8 mouse cellular contexts compared by ENCODE assay signal in the genomic region with DNA sequence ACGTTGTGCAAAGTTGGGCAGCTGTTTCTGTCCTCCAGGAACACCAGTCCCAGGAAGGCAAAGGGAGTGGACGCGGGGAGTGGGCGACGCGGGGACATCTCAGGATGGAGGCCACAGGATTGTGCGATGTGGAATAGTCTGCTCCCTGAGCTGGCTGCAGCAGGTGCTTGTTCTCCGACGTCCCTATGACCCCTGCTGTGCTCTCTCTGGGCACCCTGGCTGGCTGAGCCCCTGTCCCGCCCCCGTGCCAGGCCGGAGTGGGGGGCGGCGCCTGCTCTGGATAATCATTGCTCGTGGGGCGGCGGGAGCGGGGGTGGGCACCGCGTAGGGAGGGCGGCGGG. TPM values are rescaled to one million over a fixed set of nuclear protein-coding genes. Genes with fewer than 3 reads are reported as not detected.
DNase-seq lines count a peak whose midpoint lies in the region; ATAC-seq and TF ChIP-seq lines count a peak whose summit lies in the region.

A gene (plus strand): TSS at position 280 of the 341 bp plus-strand sequence.

- 5% methylated on average over 19 of the region's 22 CpGs for WGBS in lung, adult 2 months
- WGBS in forebrain, embryonic 12.5 days, result 2% methylated on average over 22 of the region's 22 CpGs
- under 1% methylated on average over 21 of the region's 22 CpGs for WGBS in kidney, postnatal 0 days
- WGBS in neural tube, embryonic 13.5 days, result under 1% methylated on average over 20 of the region's 22 CpGs

- ATAC-seq in forebrain, embryonic 12.5 days (ENCODE audit: low FRiP score), result peak; percentile 65
- ATAC-seq in kidney, postnatal 0 days (replicated peaks; ENCODE audit: low FRiP score, low read depth), result peak; percentile 83
- ATAC-seq in neural tube, embryonic 13.5 days (ENCODE audit: low read depth), result peak; percentile 51

- no peaks in the 10 kb centered on the region for H3K4me1 ChIP-seq in lung, adult 2 months (ENCODE audit: control insufficient read depth, insufficient read depth, low read length)
- H3K4me1 ChIP-seq in forebrain, embryonic 12.5 days, result peaks cover 13% of the 10 kb centered on the region
- H3K4me1 ChIP-seq in kidney, postnatal 0 days (replicated peaks; ENCODE audit: insufficient read depth, low read length), result peaks cover 4% of the 10 kb centered on the region; the same call in 1 of the 2 replicates
- peaks cover 16% of the 10 kb centered on the region for H3K4me1 ChIP-seq in neural tube, embryonic 13.5 days (replicated peaks)

- no peaks in the 10 kb centered on the region for H3K36me3 ChIP-seq in forebrain, embryonic 12.5 days (replicated peaks)
- no peaks in the 10 kb centered on the region for H3K36me3 ChIP-seq in kidney, postnatal 0 days (ENCODE audit: insufficient read depth, low read length)
- no peaks in the 10 kb centered on the region for H3K36me3 ChIP-seq in neural tube, embryonic 13.5 days

- H3K4me2 ChIP-seq in forebrain, embryonic 12.5 days, result peak within 1 kb of the TSS; percentile 85
- H3K4me2 ChIP-seq in kidney, postnatal 0 days (ENCODE audit: low read length), result peak within 1 kb of the TSS; percentile 63
- peak within 1 kb of the TSS; percentile 76 for H3K4me2 ChIP-seq in neural tube, embryonic 13.5 days

- H3K9me3 ChIP-seq in forebrain, embryonic 12.5 days, result no peaks in the 10 kb centered on the region
- no peaks in the 10 kb centered on the region for H3K9me3 ChIP-seq in kidney, postnatal 0 days (replicated peaks; ENCODE audit: low read length)
- H3K9me3 ChIP-seq in neural tube, embryonic 13.5 days, result no peaks in the 10 kb centered on the region

- TF ChIP-seq POLR2A in lung, adult 2 months (IDR thresholded peaks at IDR 0.05; ENCODE audit: borderline replicate concordance, extremely low read depth, low read depth, low read length), result no peak

- no peak for DNase-seq in lung, adult 2 months
- no peak for DNase-seq in lung, postnatal 25 days (ENCODE audit: low spot score)
- DNase-seq in kidney, postnatal 0 days (ENCODE audit: low spot score), result peak; percentile 16
- no peak for DNase-seq in urinary bladder, postnatal 4 days (ENCODE audit: low spot score in 2 of 2)
- no peak for DNase-seq in spleen, adult 18-20 months
- DNase-seq in thymus, postnatal 10 days (ENCODE audit: low spot score in 2 of 2), result no peak

- no peak for TF ChIP-seq CTCF in lung, adult 2 months (IDR thresholded peaks at IDR 0.05; ENCODE audit: insufficient read depth, low read length)
- no peak for TF ChIP-seq CTCF in kidney, postnatal 0 days (IDR thresholded peaks at IDR 0.05; ENCODE audit: low read depth)

- H3K27me3 ChIP-seq in forebrain, embryonic 12.5 days, result peaks cover 43% of the 10 kb centered on the region
- H3K27me3 ChIP-seq in kidney, postnatal 0 days (ENCODE audit: insufficient read depth, low read length), result 0 out of 2 replicates have a peak, but pooled peaks cover 6% of the 10 kb centered on the region
- H3K27me3 ChIP-seq in neural tube, embryonic 13.5 days, result peaks cover 48% of the 10 kb centered on the region

- H3K27ac ChIP-seq in forebrain, embryonic 12.5 days, result no peak within 1 kb of the TSS
- H3K27ac ChIP-seq in kidney, postnatal 0 days, result 0 out of 2 replicates have a peak within 1 kb of the TSS, but pooled peaks have one; percentile 31
- H3K27ac ChIP-seq in neural tube, embryonic 13.5 days (replicated peaks), result no peak within 1 kb of the TSS

- peak within 1 kb of the TSS; percentile 47 for H3K4me3 ChIP-seq in lung, adult 2 months (replicated peaks; ENCODE audit: extremely low read depth, low read depth, low read length)
- peak within 1 kb of the TSS; percentile 50 for H3K4me3 ChIP-seq in forebrain, embryonic 12.5 days (replicated peaks)
- H3K4me3 ChIP-seq in kidney, postnatal 0 days (replicated peaks; ENCODE audit: low read depth, low read length), result peak within 1 kb of the TSS; percentile 51
- H3K4me3 ChIP-seq in neural tube, embryonic 13.5 days, result peak within 1 kb of the TSS; percentile 54

- H3K9ac ChIP-seq in forebrain, embryonic 12.5 days, result peak within 1 kb of the TSS; percentile 50
- H3K9ac ChIP-seq in kidney, postnatal 0 days (ENCODE audit: low read depth, low read length), result peak within 1 kb of the TSS; percentile 61
- H3K9ac ChIP-seq in neural tube, embryonic 13.5 days, result peak within 1 kb of the TSS; percentile 73

RNA-seq across cellular contexts. Expression of the gene that starts here (rescaled TPM):
- 0.22 and 0.41 TPM in 2 replicates for polyA plus RNA-seq in lung, adult 2 months (2012; rRNA removed)
- polyA plus RNA-seq in forebrain, embryonic 12.5 days (2016; fragmentation: Nextera tagmentation; extraction: Ambion mirVana), result 0.19 and 0.20 TPM in 2 replicates
- polyA plus RNA-seq in kidney, postnatal 0 days (2015; fragmentation: Nextera tagmentation; extraction: Ambion mirVana), result 65.5 and 79.5 TPM in 2 replicates
- 0.46 and 0.58 TPM in 2 replicates for polyA plus RNA-seq in neural tube, embryonic 13.5 days (2015; fragmentation: Nextera tagmentation; extraction: Ambion mirVana)

Comparison
In these comparisons a context has a peak if more than half of its experiments do, and no peak if none do; other contexts are left out.
1. RNA of the gene that starts here (polyA plus RNA-seq): 65.5 to 79.5 TPM in kidney, postnatal 0 days; 0.46 to 0.58 TPM in neural tube, embryonic 13.5 days, 0.22 to 0.41 TPM in lung, adult 2 months and 0.19 to 0.20 TPM in forebrain, embryonic 12.5 days; every median in the first group is over 10 times any median in the second.
2. Peak in ATAC-seq, H3K4me3 ChIP-seq, H3K9ac ChIP-seq and H3K4me2 ChIP-seq in forebrain, embryonic 12.5 days; RNA of the gene not detected or under 1 TPM.
3. Peak in ATAC-seq, H3K4me3 ChIP-seq, H3K9ac ChIP-seq and H3K4me2 ChIP-seq in neural tube, embryonic 13.5 days; RNA of the gene not detected or under 1 TPM.
4. Peak in every context shown above with its lines, with median percentiles within 50 percentile points of each other: H3K4me3 ChIP-seq, ATAC-seq, H3K4me2 ChIP-seq and H3K9ac ChIP-seq.